Mouse (Mus musculus): Measurements from ENCODE around the gene Rccd1.

DNA sequence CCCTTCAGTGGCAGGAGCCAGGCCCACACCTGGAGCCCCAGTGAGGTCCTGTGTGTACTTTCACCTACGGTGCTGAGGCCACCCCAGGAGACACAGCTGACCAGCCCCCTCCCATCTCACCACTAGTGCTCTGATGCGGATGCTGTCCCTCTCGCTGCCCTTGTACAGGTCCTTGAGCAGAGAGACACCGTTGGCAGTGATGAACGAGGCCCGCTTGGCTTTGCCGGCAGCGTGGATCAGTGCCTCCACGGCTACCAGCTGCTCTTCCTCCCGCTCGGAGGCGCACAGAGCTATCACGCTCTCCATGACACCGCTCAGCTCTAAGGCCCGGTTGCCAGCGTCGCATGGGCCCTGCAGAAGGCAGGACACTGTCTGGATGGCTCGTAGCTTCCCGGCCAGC lies 7.2 kb upstream of the Rccd1 start:
- TF ChIP-seq CTCF (IDR thresholded peaks at IDR 0.05; ENCODE audit: low read depth), result no peak
- no peak for TF ChIP-seq EP300 (optimal IDR thresholded peaks at IDR 0.05)
